ENCODE assay signal across 7 mouse cellular contexts in genomic region chr10:77613409-77613808, GRCm38 (mm10). TPM values are rescaled to one million over a fixed set of nuclear protein-coding genes. Genes with fewer than 3 reads are reported as not detected.
DNase-seq lines count a peak whose midpoint lies in the region; ATAC-seq and TF ChIP-seq lines count a peak whose summit lies in the region.

No protein-coding gene starts in this region.

- no peaks in the 10 kb centered on the region for H3K9me3 ChIP-seq in liver, embryonic 16.5 days (replicated peaks; ENCODE audit: control insufficient read depth, low read length)
- no peaks in the 10 kb centered on the region for H3K9me3 ChIP-seq in midbrain, postnatal 0 days (ENCODE audit: low read length)

- no peak overlapping the region for H3K4me3 ChIP-seq in liver, embryonic 16.5 days (ENCODE audit: low read depth, low read length)
- no peak overlapping the region for H3K4me3 ChIP-seq in midbrain, postnatal 0 days (ENCODE audit: low read depth, low read length)

- no peaks in the 10 kb centered on the region for H3K27me3 ChIP-seq in liver, embryonic 16.5 days (ENCODE audit: control insufficient read depth, insufficient read depth, low read depth, low read length)
- H3K27me3 ChIP-seq in midbrain, postnatal 0 days (ENCODE audit: insufficient read depth, low read length): no peaks in the 10 kb centered on the region

- peak; percentile 32 for ATAC-seq in liver, embryonic 16.5 days (ENCODE audit: low read depth)
- ATAC-seq in midbrain, postnatal 0 days (ENCODE audit: low FRiP score): no peak

- H3K9ac ChIP-seq in liver, embryonic 16.5 days (ENCODE audit: low read depth, low read length): 0 out of 2 replicates have a peak overlapping the region, but pooled peaks have one; percentile 8
- H3K9ac ChIP-seq in midbrain, postnatal 0 days (replicated peaks; ENCODE audit: low read length, poor library complexity, severe bottlenecking): no peak overlapping the region

- H3K27ac ChIP-seq in liver, embryonic 16.5 days (ENCODE audit: low read length): peak overlapping the region; percentile 77
- H3K27ac ChIP-seq in midbrain, postnatal 0 days (ENCODE audit: low read depth, low read length): no peak overlapping the region

- intact Hi-C loops in heart, postnatal 14 days (cut with DNase I): no loop called here

- peaks cover 37% of the 10 kb centered on the region for H3K36me3 ChIP-seq in liver, embryonic 16.5 days (ENCODE audit: control insufficient read depth, insufficient read depth)
- H3K36me3 ChIP-seq in midbrain, postnatal 0 days (ENCODE audit: insufficient read depth, low read length): peaks cover 47% of the 10 kb centered on the region

- peaks cover 21% of the 10 kb centered on the region for H3K4me1 ChIP-seq in liver, embryonic 16.5 days (ENCODE audit: control insufficient read depth, low read depth, low read length)
- H3K4me1 ChIP-seq in midbrain, postnatal 0 days (ENCODE audit: insufficient read depth, low read length): no peaks in the 10 kb centered on the region

- peak; percentile 43 for DNase-seq in NIH3T3 (ENCODE audit: low read depth)
- DNase-seq in adrenal gland, adult 8-10 months: peak; percentile 50
- peak; percentile 57 to 63 for DNase-seq in heart, postnatal 14 days
- no peak for DNase-seq in cerebellum, postnatal 25 days
- no peak for DNase-seq in midbrain, postnatal 0 days (ENCODE audit: low spot score)
- DNase-seq in urinary bladder, postnatal 10 days (ENCODE audit: low spot score): no peak

- no peak overlapping the region for H3K4me2 ChIP-seq in liver, embryonic 16.5 days (ENCODE audit: low read depth, low read length)
- no peak overlapping the region for H3K4me2 ChIP-seq in midbrain, postnatal 0 days (ENCODE audit: low read depth, low read length, poor library complexity, severe bottlenecking)

- TF ChIP-seq CTCF in midbrain, postnatal 0 days (IDR thresholded peaks at IDR 0.05): no peak

- WGBS in liver, embryonic 16.5 days (ENCODE audit: insufficient replicate concordance): 43% methylated on average over 3 of the region's 3 CpGs
- 87% methylated on average over 3 of the region's 3 CpGs for WGBS in midbrain, postnatal 0 days

RNA-seq across cellular contexts. Expression of gene Gm49325, which starts 7.4 kb away (rescaled TPM):
- total RNA-seq in adrenal gland, adult 8-10 months (2022): 10 to 100 TPM; 15.2 to 24.8 (median 18.1) TPM
- 10 to 100 TPM in 1 of 2 experiments, 1 to 10 TPM in 1; 7.6 to 12.7 TPM for total RNA-seq in heart, postnatal 14 days (2021)
- 0.61 TPM in 1 of 2 replicates, not detected in the other for polyA plus RNA-seq in liver, embryonic 16.5 days (2015; fragmentation: Nextera tagmentation; extraction: Ambion mirVana)
- total RNA-seq in midbrain, postnatal 0 days (2014; rRNA removed): not detected in 2 replicates
- 6.9 and 10.5 TPM in 2 replicates for polyA plus RNA-seq in midbrain, postnatal 0 days (2015; fragmentation: Nextera tagmentation; extraction: Ambion mirVana)

RNA-seq across cellular contexts. Expression of gene Sumo3, which starts 7.5 kb away (rescaled TPM):
- 100 to 1,000 TPM in 3 of 4 experiments, 10 to 100 TPM in 1; 98.9 to 125 (median 115) TPM for total RNA-seq in adrenal gland, adult 8-10 months (2022)
- total RNA-seq in heart, postnatal 14 days (2021): 10 to 100 TPM; 53.7 to 61.6 TPM
- polyA plus RNA-seq in liver, embryonic 16.5 days (2015; fragmentation: Nextera tagmentation; extraction: Ambion mirVana): 82.3 and 92.2 TPM in 2 replicates
- 167 and 306 TPM in 2 replicates for total RNA-seq in midbrain, postnatal 0 days (2014; rRNA removed)
- polyA plus RNA-seq in midbrain, postnatal 0 days (2015; fragmentation: Nextera tagmentation; extraction: Ambion mirVana): 385 and 389 TPM in 2 replicates

RNA-seq across cellular contexts. Expression of gene Ube2g2, which starts 8.7 kb away (rescaled TPM):
- 10 to 100 TPM; 46.0 to 63.0 (median 53.7) TPM for total RNA-seq in adrenal gland, adult 8-10 months (2022)
- total RNA-seq in heart, postnatal 14 days (2021): 10 to 100 TPM; 59.2 to 60.6 TPM
- 43.7 and 46.3 TPM in 2 replicates for polyA plus RNA-seq in liver, embryonic 16.5 days (2015; fragmentation: Nextera tagmentation; extraction: Ambion mirVana)
- 39.3 and 41.8 TPM in 2 replicates for total RNA-seq in midbrain, postnatal 0 days (2014; rRNA removed)
- polyA plus RNA-seq in midbrain, postnatal 0 days (2015; fragmentation: Nextera tagmentation; extraction: Ambion mirVana): 67.2 and 70.6 TPM in 2 replicates

RNA-seq across cellular contexts. Expression of gene Pttg1ip, which starts 31.9 kb away (rescaled TPM):
- total RNA-seq in adrenal gland, adult 8-10 months (2022): 100 to 1,000 TPM; 207 to 236 (median 225) TPM
- 100 to 1,000 TPM; 128 to 132 TPM for total RNA-seq in heart, postnatal 14 days (2021)
- polyA plus RNA-seq in liver, embryonic 16.5 days (2015; fragmentation: Nextera tagmentation; extraction: Ambion mirVana): 87.3 and 94.5 TPM in 2 replicates
- 87.2 and 116 TPM in 2 replicates for total RNA-seq in midbrain, postnatal 0 days (2014; rRNA removed)
- polyA plus RNA-seq in midbrain, postnatal 0 days (2015; fragmentation: Nextera tagmentation; extraction: Ambion mirVana): 74.7 and 79.0 TPM in 2 replicates

Comparison
In these comparisons a context has a peak if more than half of its experiments do, and no peak if none do; other contexts are left out.
1. DNase-seq: peak in NIH3T3 (single experiment), adrenal gland, adult 8-10 months (single experiment) and heart, postnatal 14 days (2 of 2); none in cerebellum, postnatal 25 days (0 of 2), midbrain, postnatal 0 days (single experiment) and urinary bladder, postnatal 10 days (single experiment).